Mouse (Mus musculus) embryonic facial prominence, embryonic 11.5 days (tissue): ENCODE measurements around the gene Vwa7. TPM values are rescaled to one million over a fixed set of nuclear protein-coding genes. Genes with fewer than 3 reads are reported as not detected.
A peak's percentile ranks its signal among the peaks of the same experiment; 100 is the strongest.

Source experiments
- ATAC-seq: fragments of 200-750 bp; cut with Nextera tagmentation; replicated peaks from 2 replicates; pipeline ENCODE4 v1.8.0; 2017; ENCODE audit warnings: low read depth; ENCODE audit not compliant: insufficient number of reproducible peaks, low FRiP score, low TSS enrichment
- DNase-seq: peaks from one replicate; pipeline ENCODE4 v3.0.0-alpha.2; 2015; ENCODE audit warnings: low spot score
- H3K27ac ChIP-seq: fragments of 300-500 bp; sonication (generic); replicated peaks from 2 replicates; pipeline ENCODE4 v1.5.1; 2014; ENCODE audit warnings: mild to moderate bottlenecking, low read depth, low read length, control low read depth
- H3K27me3 ChIP-seq: fragments of 300-500 bp; sonication (generic); 2 replicates; pipeline ENCODE4 v1.6.1; 2014; ENCODE audit warnings: mild to moderate bottlenecking, low read length, moderate library complexity, mixed read lengths; ENCODE audit not compliant: control insufficient read depth, insufficient read depth
- H3K36me3 ChIP-seq: fragments of 300-500 bp; sonication (generic); replicated peaks from 2 replicates; pipeline ENCODE4 v1.6.1; 2014; ENCODE audit warnings: low read depth, mild to moderate bottlenecking, low read length, moderate library complexity, mixed read lengths; ENCODE audit not compliant: control insufficient read depth, insufficient read depth
- H3K4me1 ChIP-seq: fragments of 300-500 bp; sonication (generic); 2 replicates; pipeline ENCODE4 v1.6.1; 2014; ENCODE audit warnings: low read length, mixed read lengths; ENCODE audit not compliant: control insufficient read depth, insufficient read depth
- H3K4me2 ChIP-seq: fragments of 300-500 bp; sonication (generic); 2 replicates; pipeline ENCODE4 v1.6.1; 2014; ENCODE audit warnings: low read depth, mild to moderate bottlenecking, control low read depth, low read length, moderate library complexity
- H3K4me3 ChIP-seq: fragments of 300-500 bp; sonication (generic); 2 replicates; pipeline ENCODE4 v1.5.1; 2014; ENCODE audit warnings: low read depth, low read length, control low read depth
- H3K9ac ChIP-seq: fragments of 300-500 bp; sonication (generic); replicated peaks from 2 replicates; pipeline ENCODE4 v1.6.1; 2014; ENCODE audit warnings: mild to moderate bottlenecking, control low read depth, low read length
- H3K9me3 ChIP-seq: fragments of 300-500 bp; sonication (generic); replicated peaks from 2 replicates; pipeline ENCODE4 v1.6.1; 2016; ENCODE audit warnings: mild to moderate bottlenecking, low read length, inconsistent platforms, mixed read lengths; ENCODE audit not compliant: control insufficient read depth
- WGBS: fragments of 180-500 bp; shearing (Covaris S2); extraction: QIAGEN DNeasy Blood & Tissue Kit; methylation state at CpG from one replicate; pipeline ENCODE4 v1.1.7; 2014; 5-methylcytosine and 5-hydroxymethylcytosine counted together
- polyA plus RNA-seq: library from polyadenylated mRNA; unstranded; fragments of >200 nt; fragmentation: Nextera tagmentation; extraction: Ambion mirVana; gene quantifications from 2 replicates; pipeline ENCODE4 v1.2.1, GENCODE M21; 2014

The Vwa7 gene
- polyA plus RNA-seq, 1 experiment from 2014 or later = 0.17 TPM

GRCm38 (mm10) chr17:35061299-35061698, 44.9 kb downstream of the Vwa7 start:
- peaks cover 9% of the 10 kb centered on the region for H3K36me3 ChIP-seq
- H3K9me3 ChIP-seq = no peaks in the 10 kb centered on the region
- no peak for DNase-seq
- H3K27me3 ChIP-seq = peaks cover 9% of the 10 kb centered on the region
- peaks cover 16% of the 10 kb centered on the region for H3K4me1 ChIP-seq
- no peak overlapping the region for H3K4me3 ChIP-seq
- ATAC-seq = no peak
- no peak overlapping the region; the same call in 1 of the 2 replicates for H3K4me2 ChIP-seq
- no peak overlapping the region for H3K27ac ChIP-seq
- no peak overlapping the region for H3K9ac ChIP-seq
- WGBS = 85% methylated on average over 8 of the region's 8 CpGs

- Histone ChIP-seq H3K4me3 (no peak overlapping the region), H3K27ac (no peak overlapping the region), H3K4me2 (no peak overlapping the region), H3K9ac (no peak overlapping the region), H3K27me3 (peaks cover 14% of the 10 kb centered on the region), H3K36me3 (peaks cover 9% of the 10 kb centered on the region), H3K9me3 (no peaks in the 10 kb centered on the region), H3K4me1 (peaks cover 13% of the 10 kb centered on the region)
- no peak for ATAC-seq
- 93% methylated on average over 3 of the region's 3 CpGs for WGBS
- no peak for DNase-seq
These were observed 47.1 kb downstream of the Vwa7 start for GRCm38 (mm10) chr17:35063466-35063865.

- no peak for DNase-seq
These were observed 48.0 kb downstream of the Vwa7 start for GRCm38 (mm10) chr17:35064378-35064877.

GRCm38 (mm10) chr17:35064951-35065947, 48.9 kb downstream of the Vwa7 start, which contains the start of gene Ly6g6c:
Ly6g6c (plus strand) TSS chr17:35065388.
- Histone ChIP-seq H3K4me2 (peak within 1 kb of the TSS; percentile 60), H3K9me3 (no peaks in the 10 kb centered on the region), H3K27ac (no peak within 1 kb of the TSS), H3K9ac (peak within 1 kb of the TSS; percentile 46), H3K4me1 (peaks cover 12% of the 10 kb centered on the region), H3K4me3 (peak within 1 kb of the TSS; percentile 27), H3K27me3 (peaks cover 14% of the 10 kb centered on the region), H3K36me3 (peaks cover 9% of the 10 kb centered on the region)
- peak; percentile 11; the same call in 1 of the 2 replicates for ATAC-seq
- 2% methylated on average over 48 of the region's 48 CpGs for WGBS
- peak; percentile 77 for DNase-seq

More at GRCm38 (mm10) chr17:35064378-35064877, 48.0 kb downstream of the Vwa7 start:
- H3K9ac ChIP-seq = no peak overlapping the region; the same call in 1 of the 2 replicates
- H3K9me3 ChIP-seq = no peaks in the 10 kb centered on the region
- peak overlapping the region; percentile 27; the same call in 1 of the 2 replicates for H3K4me3 ChIP-seq
- no peak overlapping the region; the same call in 1 of the 2 replicates for H3K4me2 ChIP-seq
- no peak overlapping the region for H3K27ac ChIP-seq
- peaks cover 9% of the 10 kb centered on the region for H3K36me3 ChIP-seq
- 29% methylated on average over 10 of the region's 10 CpGs for WGBS
- ATAC-seq = no peak
- peaks cover 14% of the 10 kb centered on the region for H3K27me3 ChIP-seq
- H3K4me1 ChIP-seq = peaks cover 13% of the 10 kb centered on the region

GRCm38 (mm10) chr17:35066084-35066483, 49.7 kb downstream of the Vwa7 start, which contains the start of gene Mpig6b:
Mpig6b (minus strand) TSS chr17:35066184.
- WGBS = 44% methylated on average over 10 of the region's 10 CpGs
- DNase-seq (no peak), ATAC-seq (no peak)
- Histone ChIP-seq H3K4me1 (peaks cover 4% of the 10 kb centered on the region; the same call in 1 of the 2 replicates), H3K27ac (no peak within 1 kb of the TSS), H3K4me3 (peak within 1 kb of the TSS; percentile 27), H3K36me3 (peaks cover 6% of the 10 kb centered on the region), H3K27me3 (peaks cover 14% of the 10 kb centered on the region), H3K9ac (peak within 1 kb of the TSS; percentile 46), H3K4me2 (peak within 1 kb of the TSS; percentile 60), H3K9me3 (no peaks in the 10 kb centered on the region)

GRCm38 (mm10) chr17:35068213-35068914, 52.0 kb downstream of the Vwa7 start:
- Histone ChIP-seq H3K36me3 (no peaks in the 10 kb centered on the region), H3K27me3 (peaks cover 14% of the 10 kb centered on the region), H3K4me1 (peaks cover 4% of the 10 kb centered on the region; the same call in 1 of the 2 replicates), H3K9me3 (no peaks in the 10 kb centered on the region), H3K9ac (no peak overlapping the region), H3K4me2 (no peak overlapping the region; the same call in 1 of the 2 replicates), H3K4me3 (no peak overlapping the region), H3K27ac (no peak overlapping the region)
- DNase-seq (no peak), ATAC-seq (no peak)
- WGBS = 82% methylated on average over 17 of the region's 17 CpGs

GRCm38 (mm10) chr17:35070556-35071229, 54.3 kb downstream of the Vwa7 start:
- DNase-seq (no peak), ATAC-seq (no peak)
- H3K36me3 ChIP-seq = no peaks in the 10 kb centered on the region
- peaks cover 9% of the 10 kb centered on the region for H3K27me3 ChIP-seq
- no peak overlapping the region for H3K27ac ChIP-seq
- WGBS = 50% methylated on average over 6 of the region's 6 CpGs
- H3K4me1 ChIP-seq = no peaks in the 10 kb centered on the region
- H3K4me2 ChIP-seq = no peak overlapping the region
- no peak overlapping the region for H3K9ac ChIP-seq
- no peak overlapping the region for H3K4me3 ChIP-seq
- no peaks in the 10 kb centered on the region for H3K9me3 ChIP-seq
